Mouse (Mus musculus): ENCODE results near the gene Glp2r.

Gene Glp2r

DNA sequence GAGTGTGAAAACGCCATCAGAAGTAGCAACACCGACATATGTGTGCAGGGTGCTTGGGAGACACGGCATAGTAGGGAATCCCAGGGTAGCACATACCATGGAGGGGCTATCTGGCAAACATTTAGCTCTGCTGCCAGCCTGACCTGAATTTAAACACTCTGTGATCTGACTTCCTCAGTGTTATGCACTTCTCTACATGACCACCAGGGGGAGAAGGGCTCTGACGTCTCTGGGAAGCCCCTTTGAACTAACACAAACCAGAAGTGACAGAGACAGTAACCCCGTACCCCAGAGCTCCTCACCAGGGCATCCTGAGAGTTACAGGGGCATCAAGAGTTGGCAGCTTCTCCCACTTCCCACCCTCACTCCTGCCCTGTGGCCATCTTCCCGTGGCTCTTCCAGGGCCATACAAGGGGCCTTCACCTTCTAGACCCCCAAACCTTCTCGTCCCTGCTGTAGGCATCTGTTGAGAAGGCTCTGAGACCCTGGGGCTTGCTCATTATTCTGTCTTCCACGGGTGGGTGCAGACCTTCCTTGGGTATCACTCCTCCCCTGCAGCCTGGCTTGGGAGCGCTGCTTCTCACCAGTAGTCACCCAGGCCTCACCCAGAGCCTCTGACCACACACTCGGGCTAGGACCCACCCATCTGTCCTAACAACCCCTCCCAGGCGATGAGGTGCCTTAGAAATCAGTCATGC is 113.1 kb downstream of the Glp2r start:
- DNase-seq: peak; percentile 78

GRCm38 (mm10) chr11:67656811-67657210 is 114.1 kb downstream of the Glp2r start:
- DNase-seq: no peak

DNA sequence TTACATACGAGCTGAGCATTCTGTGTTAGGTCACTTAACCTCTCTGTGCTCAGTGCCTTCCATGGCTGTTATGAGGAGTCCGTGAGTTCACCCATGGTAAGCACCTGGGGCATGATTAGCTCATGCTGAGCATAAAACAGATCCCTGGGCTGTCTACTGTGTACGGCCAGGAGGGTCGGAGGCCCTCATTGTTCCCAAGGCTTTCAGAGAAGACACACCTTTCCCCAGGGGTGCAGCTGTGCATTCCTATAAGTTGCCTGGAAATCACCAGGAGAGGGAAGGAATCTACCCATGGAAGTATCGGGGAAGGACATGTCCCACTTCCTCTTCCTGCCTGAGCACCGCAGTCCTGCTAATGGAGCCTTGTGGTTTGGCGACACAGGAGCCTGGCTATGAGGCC is 114.6 kb downstream of the Glp2r start:
- DNase-seq: no peak

DNA sequence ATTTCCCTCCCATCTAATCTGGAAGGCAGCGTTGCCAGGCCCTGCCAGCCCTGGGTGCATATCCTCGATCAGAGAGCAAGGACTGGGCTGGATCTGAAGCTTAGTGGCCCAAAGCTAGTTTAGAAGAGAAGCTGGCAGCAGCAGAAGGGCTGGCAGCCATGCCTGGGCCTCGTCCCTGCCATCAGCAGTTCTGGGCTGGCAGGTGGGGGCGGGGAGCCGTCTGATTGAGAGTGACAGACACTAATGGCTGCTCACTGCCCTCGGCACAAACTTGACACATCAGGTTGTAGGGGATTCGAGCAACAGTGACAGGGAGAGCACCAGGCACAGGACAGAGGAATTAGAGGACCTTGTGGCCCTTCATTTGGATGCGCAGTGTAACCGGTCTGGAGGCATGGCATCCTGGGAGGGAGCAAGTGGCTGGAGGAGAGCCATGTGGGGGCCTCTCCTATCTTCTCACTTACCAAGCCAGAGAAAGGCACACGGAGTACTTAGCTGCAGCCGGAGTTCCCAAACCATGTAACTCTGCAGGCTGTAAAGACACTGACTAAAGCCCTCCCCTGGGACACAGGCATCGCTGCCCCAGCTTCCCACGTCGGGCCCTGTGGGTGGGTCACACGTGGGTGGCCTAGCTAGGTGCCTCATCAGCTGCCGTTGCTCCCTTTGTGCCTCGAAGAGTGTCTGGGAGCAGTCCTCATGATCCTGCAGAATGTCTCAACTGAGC is 115.6 kb downstream of the Glp2r start:
- peak; percentile 81 for DNase-seq

DNA sequence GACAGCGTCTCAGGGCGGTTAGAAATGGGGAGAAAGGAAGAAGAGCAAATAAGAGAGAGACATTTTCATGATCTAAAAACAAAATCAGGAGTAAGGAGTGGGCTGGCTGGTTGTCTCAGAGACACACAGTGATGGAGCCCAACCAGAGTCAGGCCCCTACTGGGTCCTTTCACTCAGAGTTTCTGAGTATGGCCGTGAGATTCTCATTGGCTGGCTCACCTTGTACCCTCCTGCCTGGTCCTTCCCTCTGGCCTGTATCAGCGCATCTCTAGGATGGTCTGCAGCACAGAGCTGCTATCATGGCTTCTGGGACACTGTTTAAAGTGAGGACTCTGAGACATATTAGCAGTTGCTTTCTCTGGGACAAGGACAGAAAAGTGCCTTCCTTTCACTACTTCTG is 116.4 kb downstream of the Glp2r start:
- no peak for DNase-seq

- DNase-seq: no peak
Observed at GRCm38 (mm10) chr11:67653521-67654090, 117.3 kb downstream of the Glp2r start.

DNA sequence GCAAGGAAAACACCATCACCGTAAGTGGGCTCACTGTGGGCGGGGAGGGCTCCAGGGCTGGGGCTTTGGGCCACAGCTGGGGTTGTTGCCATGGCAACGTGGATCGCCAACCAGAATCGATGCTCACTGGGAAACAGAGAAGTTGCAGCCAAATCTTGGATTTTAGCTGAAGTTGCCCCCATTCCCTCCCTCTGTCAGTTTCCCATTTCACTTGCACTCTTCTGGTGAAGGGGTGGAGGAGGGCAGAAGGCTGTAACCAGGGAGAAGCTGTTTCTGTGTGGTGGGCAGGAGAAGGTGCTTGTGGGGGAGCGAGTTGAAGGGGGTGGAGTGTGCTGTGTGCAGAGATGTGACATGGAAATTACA is 118.1 kb downstream of the Glp2r start:
- no peak for DNase-seq

DNA sequence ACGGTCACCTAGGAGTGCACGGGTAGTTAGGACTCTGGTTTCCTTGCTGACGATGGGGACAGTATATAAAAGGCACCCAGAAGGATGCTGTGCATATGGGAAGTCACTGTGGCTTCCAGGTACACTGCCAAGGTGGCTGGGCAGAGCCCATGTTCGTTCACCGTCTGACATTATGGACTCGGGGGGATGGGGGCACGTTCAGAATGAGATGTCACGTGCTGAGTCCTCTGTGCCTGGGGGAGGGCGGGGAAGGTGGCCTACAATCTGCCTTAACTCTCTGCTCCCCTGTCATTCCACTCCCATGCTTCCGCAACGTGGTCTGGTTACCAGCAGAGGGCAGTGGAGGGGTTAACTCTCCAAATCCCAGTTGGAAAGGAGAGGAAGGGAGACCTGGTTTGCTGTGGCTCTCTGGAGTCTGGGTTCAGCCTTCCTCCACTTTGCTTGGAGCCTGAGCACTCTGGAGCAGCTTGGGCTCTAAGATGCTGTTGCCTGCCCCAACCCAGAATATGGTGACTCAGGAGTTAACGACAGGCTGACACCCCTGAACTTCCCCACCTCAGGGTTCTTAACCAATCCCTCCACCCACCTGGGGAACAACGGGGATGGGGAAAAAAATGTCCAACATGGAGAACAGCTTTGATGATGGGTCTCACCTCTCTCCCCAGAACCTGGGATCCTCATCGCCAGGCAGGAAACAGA is 118.6 kb downstream of the Glp2r start:
- peak; percentile 92 for DNase-seq

DNA sequence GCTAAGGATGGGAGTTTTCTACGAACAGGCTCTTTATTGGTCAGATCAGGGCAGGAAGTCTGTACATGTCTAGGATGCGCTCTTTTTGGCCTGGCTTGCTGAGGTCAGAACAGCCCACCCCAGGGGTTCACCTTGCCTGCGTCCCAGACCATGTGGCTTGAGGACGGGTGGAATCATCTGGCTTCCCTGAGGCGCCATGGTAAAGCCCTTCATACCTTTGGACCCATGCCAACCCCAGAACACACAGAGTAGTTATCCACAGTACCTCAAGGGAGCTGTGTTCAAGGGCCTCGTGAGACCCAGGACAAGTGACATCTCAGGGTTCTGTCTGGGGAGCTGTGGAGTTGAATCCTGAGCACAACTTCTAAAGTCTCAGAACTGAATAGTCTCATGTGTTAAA is 119.2 kb downstream of the Glp2r start:
- peak; percentile 57 for DNase-seq

DNA sequence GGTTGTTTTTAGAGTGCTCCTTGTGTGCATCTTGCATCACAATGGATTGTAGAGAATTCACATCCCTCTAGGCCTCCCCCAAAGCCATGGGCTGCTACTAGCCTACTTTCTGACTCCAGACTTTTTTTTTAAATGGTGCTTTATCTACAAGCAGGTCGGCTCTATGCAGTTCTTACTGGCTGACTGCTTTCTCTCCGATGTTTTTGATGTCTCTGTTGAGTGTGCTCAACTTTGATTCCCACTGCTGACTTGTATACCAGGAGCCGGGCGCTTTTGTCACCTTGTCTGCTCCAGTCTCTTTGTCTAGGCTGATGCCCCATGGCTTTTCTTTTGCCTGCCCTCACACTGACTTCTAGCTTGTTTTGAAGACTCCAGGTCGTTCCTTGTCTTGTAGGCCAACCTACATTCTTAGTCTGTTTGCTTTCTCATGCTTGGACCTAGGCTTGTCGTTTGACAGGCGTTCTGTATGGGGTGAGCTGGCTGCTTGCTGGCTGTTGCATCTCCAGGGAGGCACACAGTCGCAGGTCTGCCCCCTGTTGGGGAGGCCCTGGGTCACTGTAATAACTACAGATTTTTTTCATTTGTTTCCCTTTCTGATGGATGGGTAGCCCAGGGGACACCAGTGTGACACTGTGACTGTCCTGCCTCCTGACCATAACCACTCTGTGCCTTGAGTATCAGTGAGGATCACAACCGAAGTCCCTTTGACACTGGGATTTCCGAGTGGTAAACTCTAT is 120.8 kb downstream of the Glp2r start:
- no peak for DNase-seq

- no peak for DNase-seq
Observed at GRCm38 (mm10) chr11:67648651-67649407, 122.1 kb downstream of the Glp2r start.

DNA sequence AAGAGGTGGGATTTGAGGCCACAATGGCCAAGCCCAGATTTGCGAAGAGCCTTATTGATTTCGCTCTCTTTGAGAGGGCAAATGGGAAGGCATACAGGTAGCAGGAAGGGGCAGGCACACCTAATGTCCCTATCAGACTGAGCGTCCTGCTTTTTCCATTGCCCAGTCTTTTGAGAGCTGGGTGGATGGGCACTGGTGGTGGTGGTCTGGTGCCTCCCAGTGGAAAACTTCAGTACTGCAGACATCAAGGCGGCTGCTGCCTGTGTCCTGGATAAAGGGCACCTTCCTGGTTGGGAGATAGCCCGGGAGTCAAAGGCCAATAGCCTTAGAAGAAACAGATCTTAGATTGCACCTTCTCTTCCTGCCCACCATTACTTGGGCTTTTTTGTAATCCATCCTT is 123.2 kb downstream of the Glp2r start:
- DNase-seq: peak; percentile 89

DNA sequence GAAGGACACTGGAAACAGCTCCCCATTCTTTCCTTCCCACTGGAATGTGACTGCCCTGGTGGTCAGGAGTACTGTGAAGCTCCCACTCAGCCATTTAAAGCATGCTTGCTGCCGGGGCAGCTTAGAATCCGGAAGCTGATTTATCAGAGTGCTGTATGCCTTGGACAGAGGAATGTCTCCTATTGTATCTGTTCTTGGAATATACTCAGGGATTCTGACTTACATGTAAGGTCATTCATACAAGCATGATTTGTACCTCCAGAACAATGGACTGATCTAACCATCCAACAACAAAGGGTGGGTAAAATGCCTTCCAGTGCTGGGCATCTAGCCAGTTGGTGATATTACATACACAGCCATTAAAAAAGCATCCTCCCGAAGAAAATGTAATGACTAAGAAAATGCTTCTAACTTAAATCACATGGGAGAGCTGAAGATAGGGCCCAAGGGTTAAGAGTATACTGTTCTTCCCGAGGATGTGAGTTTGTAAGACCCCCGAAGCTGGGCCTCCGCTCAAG is 126.3 kb downstream of the Glp2r start:
- no peak for DNase-seq

DNA sequence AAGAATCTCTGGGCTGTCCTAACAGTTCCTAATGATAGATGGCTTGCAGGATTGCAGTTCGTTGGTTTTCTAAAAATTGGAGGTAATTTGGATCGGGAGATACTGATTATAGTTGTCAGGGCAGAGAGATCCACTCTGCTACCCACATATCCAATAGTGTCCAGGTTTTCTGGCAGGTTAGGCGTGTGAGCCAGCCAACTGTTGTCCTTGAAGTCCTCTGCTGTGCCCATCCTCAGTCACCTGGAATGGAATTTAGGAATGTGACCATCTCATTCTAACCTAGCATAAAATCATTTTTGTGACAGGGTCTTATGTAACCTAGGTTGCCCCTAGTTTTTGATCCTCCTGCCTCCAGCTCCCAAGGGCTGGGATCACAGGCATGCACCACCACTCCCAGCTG is 127.5 kb downstream of the Glp2r start:
- no peak for DNase-seq

GRCm38 (mm10) chr11:67642835-67643234 is 128.1 kb downstream of the Glp2r start:
- no peak for DNase-seq

DNA sequence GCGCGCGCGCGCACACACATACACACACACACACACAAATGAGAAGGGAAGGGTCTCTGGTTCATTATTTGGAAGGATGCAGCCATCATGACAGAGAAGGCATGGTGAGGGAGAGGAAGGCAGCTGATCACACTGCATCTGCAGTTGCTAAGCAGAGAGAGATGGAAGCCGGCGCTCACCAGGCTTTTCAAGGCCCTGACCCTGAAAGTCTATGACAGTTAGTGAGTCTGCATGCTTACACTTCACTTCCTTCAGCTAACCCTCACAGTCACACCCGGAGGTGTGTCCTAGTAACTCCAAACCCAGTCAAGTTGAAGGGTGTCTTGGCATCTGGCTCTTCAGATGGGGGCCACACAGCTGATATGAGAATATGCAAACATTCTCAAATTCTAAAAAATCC is 128.5 kb downstream of the Glp2r start:
- no peak for DNase-seq

DNA sequence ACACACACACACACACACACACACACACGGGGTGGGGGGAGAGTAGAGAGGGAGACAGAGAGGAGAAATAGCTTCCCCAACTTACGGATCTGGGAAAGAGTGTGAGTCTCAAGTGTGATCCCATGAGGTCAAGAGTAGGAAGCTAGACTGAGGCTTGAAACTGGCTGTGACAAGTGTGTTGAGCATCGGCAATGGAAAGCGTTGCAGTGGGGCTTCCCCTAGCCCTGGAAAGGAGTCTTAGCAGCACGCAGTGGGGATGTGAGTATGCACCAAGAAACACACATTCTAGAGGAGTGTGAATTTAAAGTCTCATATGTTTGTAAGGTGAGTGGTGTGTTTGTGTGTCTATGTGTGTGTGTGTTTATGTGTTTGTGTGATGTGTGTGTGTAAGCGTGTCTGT is 130.7 kb downstream of the Glp2r start:
- no peak for DNase-seq

DNA sequence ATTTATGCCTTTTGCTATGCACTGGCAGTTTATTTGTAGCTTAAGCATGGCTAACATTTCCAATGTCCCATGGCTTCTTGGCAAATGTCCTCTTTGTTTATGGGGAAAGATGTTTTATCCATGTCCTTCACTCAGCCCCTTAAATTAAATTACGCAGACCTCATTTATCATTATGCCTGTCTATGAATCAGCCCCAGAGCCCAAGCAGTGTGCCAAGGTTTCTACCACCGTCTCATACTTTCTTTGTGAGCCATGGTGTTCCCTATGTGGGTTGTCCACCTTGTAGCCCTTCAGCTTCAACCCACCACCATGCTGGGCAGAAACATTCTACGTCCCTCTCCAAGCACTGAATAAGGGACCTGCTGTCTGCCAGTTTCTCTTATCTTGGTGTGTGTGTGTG is 132.6 kb downstream of the Glp2r start:
- DNase-seq: no peak

DNA sequence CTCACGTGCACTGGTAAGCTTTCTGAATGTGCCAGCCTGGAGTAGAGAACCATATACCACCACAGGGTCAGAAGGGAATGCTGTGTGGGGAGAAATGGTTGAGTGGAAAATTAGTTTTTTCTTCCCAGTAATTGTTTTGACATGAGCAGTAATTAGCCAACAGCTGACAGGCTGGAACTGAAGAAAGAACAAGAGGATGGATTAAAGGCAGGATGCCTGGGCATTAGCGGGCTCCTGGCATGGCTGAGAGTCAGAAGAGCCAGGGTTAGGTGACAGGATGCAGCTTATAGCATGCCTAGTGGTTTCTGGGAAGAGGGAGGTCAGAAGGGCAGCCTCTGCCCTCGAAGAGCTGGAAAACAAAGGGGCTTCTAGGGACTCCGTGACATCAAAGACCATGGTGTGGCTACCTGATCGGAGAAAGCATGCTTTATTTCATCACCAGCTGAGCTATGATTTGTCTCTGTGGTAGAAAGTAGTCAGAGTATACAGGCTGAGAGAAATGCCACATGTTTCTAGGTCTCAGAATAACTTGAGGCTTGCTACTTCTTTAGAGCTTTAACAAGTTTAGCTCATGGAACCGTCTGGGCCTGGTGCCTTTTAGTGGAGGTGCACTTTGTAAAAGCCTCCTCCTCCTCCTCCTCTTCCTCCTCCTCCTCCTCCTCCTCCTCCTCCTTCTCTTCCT is 133.9 kb downstream of the Glp2r start:
- no peak for DNase-seq

DNA sequence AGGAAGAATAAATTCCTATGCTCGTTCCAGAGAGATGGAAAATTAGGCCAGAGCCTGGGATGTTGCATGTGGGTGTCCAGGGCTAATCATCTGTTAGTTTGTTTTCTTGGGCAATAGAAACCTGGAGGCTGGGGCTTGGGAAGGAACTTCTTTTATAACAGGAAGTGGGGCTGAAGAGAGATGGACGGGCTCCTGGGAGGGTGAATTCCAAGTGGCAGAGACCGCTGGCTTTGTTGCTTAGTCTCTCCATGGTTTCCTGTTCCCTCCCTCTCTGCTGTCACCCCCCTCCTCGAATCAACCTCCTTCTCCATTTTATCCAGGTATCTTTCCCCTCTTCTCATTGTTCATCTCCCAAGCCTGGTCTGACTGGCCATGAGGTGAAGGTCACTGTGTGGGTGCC is 134.8 kb downstream of the Glp2r start:
- no peak for DNase-seq

GRCm38 (mm10) chr11:67633620-67634229 is 137.2 kb downstream of the Glp2r start:
- no peak for DNase-seq

Measured in cerebellum, adult 8-10 months (tissue).